Mouse (Mus musculus) ES-Bruce4 (cell line): ENCODE measurements around the gene Adamtsl4. TPM values are rescaled to one million over a fixed set of nuclear protein-coding genes. Genes with fewer than 3 reads are reported as not detected.

Experiments used
- H3K27ac ChIP-seq: 2 replicates; pipeline ENCODE4 v1.5.1; 2012; ENCODE audit warnings: low read length, inconsistent platforms; ENCODE audit not compliant: insufficient read depth
- H3K27me3 ChIP-seq: 2 replicates; pipeline ENCODE4 v1.6.1; 2012; ENCODE audit warnings: mild to moderate bottlenecking, low read length, inconsistent platforms; ENCODE audit not compliant: control insufficient read depth, poor library complexity, insufficient read depth, severe bottlenecking
- H3K36me3 ChIP-seq: 2 replicates; pipeline ENCODE4 v1.6.1; 2012; ENCODE audit warnings: inconsistent platforms, mild to moderate bottlenecking, low read length, moderate library complexity; ENCODE audit not compliant: control insufficient read depth, poor library complexity, insufficient read depth, severe bottlenecking
- H3K4me1 ChIP-seq: one replicate; pipeline ENCODE4 v1.8.1; 2011; ENCODE audit warnings: low read length; ENCODE audit not compliant: control insufficient read depth, insufficient read depth
- H3K4me3 ChIP-seq: 2 replicates; pipeline ENCODE4 v1.5.1; 2011; ENCODE audit warnings: low read depth, mild to moderate bottlenecking, low read length
- H3K9ac ChIP-seq: 2 replicates; pipeline ENCODE4 v1.6.1; 2012; ENCODE audit warnings: low read depth, mild to moderate bottlenecking, inconsistent platforms; ENCODE audit not compliant: poor library complexity, severe bottlenecking
- H3K9me3 ChIP-seq: replicated peaks from 2 replicates; pipeline ENCODE4 v1.6.1; 2012; ENCODE audit warnings: mild to moderate bottlenecking, low read length, inconsistent platforms; ENCODE audit not compliant: control insufficient read depth, poor library complexity, insufficient read depth, severe bottlenecking
- CTCF ChIP-seq: IDR thresholded peaks from one replicate; pipeline ENCODE4 v1.8.1; 2011; ENCODE audit warnings: low read depth, low read length
- EP300 ChIP-seq: IDR thresholded peaks from 2 replicates; pipeline ENCODE4 v1.6.1; 2011; ENCODE audit warnings: low read depth, low read length; ENCODE audit not compliant: insufficient read depth
- POLR2A ChIP-seq: IDR thresholded peaks from one replicate; pipeline ENCODE4 v1.8.1; 2011; ENCODE audit warnings: low read length; ENCODE audit not compliant: insufficient read depth
- polyA plus RNA-seq: library from polyadenylated mRNA; stranded (reverse); fragments of >200 nt; gene quantifications from 2 replicates; pipeline ENCODE4 v1.2.4, GENCODE M21; 2011; ENCODE audit warnings: low read depth; ENCODE audit not compliant: missing spikeins, insufficient read depth, insufficient read length

Adamtsl4 gene
- polyA plus RNA-seq, 1 experiment, result 10.1 TPM

- H3K27me3 ChIP-seq, result no peaks in the 10 kb centered on the region
- H3K36me3 ChIP-seq, result no peaks in the 10 kb centered on the region
- TF ChIP-seq EP300, result peak; percentile 100
- no peak for TF ChIP-seq POLR2A
- H3K4me3 ChIP-seq, result no peak overlapping the region
- peak overlapping the region; percentile 35 for H3K9ac ChIP-seq
- peak overlapping the region; percentile 99 for H3K27ac ChIP-seq
- no peaks in the 10 kb centered on the region for H3K9me3 ChIP-seq
- peaks cover 10% of the 10 kb centered on the region for H3K4me1 ChIP-seq
Observed at GRCm38 (mm10) chr3:95652871-95653270, 34.8 kb downstream of the Adamtsl4 start.

GRCm38 (mm10) chr3:95652204-95652811 lies 35.4 kb downstream of the Adamtsl4 start:
- H3K9ac ChIP-seq, result peak overlapping the region; percentile 35
- H3K9me3 ChIP-seq, result no peaks in the 10 kb centered on the region
- peak overlapping the region; percentile 99 for H3K27ac ChIP-seq
- peaks cover 10% of the 10 kb centered on the region for H3K4me1 ChIP-seq
- H3K36me3 ChIP-seq, result no peaks in the 10 kb centered on the region
- peak overlapping the region; percentile 9 for H3K4me3 ChIP-seq
- H3K27me3 ChIP-seq, result no peaks in the 10 kb centered on the region
- TF ChIP-seq CTCF (no peak), EP300 (peak; percentile 60), POLR2A (no peak)

DNA sequence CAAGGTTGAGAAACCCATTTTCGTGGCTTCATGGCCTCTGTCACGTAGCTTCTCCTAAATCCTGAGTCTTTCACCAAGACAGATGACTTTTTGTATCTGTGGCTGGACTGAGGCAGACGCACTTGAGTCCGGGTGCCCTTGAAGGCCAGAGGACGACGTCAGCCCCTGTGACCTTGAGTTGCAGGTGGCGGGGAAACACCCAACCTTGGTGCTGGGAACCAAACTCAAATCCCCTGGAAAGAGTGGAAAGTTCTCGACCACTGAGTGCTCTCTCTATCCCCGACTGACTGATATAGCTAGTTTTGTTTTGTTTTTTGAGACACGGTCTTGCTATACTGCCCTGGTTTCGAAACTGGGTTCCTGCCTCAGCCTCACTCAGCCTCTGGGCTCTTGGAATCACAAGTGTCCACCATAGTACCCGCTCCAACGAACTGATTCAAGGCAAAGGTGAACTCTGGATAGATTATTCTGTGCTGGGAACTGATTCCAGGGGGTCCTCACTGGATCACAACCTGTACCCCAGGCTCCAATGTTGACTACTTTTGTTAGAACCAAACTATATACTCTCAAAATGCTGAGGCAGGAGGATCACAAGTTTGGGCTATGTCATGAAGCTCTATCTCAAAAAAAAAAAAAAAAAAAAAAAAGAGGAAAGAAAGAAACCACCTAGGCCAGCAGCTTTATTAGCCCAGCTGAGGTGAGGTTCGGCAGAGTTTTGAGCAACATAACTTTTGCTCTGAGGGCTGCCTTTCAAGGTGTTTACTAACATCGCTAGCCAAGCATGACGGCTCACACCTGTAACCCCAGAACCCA lies 36.1 kb downstream of the Adamtsl4 start:
- Histone ChIP-seq H3K36me3 (no peaks in the 10 kb centered on the region), H3K4me3 (peak overlapping the region; percentile 9), H3K27me3 (no peaks in the 10 kb centered on the region), H3K4me1 (peaks cover 10% of the 10 kb centered on the region), H3K27ac (peak overlapping the region; percentile 99), H3K9me3 (no peaks in the 10 kb centered on the region), H3K9ac (peak overlapping the region; percentile 35)
- TF ChIP-seq EP300, result peak; percentile 100
- TF ChIP-seq POLR2A, result no peak

DNA sequence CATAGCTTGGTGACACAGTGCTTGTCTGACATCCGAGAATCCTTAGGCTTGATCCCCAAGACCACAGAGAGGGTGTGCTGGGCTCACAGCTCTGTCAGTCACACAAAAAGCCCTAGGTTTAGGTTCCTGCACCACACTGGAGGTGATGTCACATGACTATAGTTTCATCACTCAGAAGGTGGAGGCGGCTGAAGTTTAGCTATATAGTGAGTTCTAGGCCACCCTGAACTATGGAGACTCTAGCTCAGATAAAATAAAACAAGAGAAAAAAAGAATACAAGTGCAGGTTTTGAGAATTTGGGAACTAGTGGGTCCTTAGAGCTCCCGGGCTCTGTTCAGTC lies 36.7 kb downstream of the Adamtsl4 start:
- H3K36me3 ChIP-seq, result no peaks in the 10 kb centered on the region
- peaks cover 10% of the 10 kb centered on the region for H3K4me1 ChIP-seq
- peak overlapping the region; percentile 35 for H3K9ac ChIP-seq
- peak overlapping the region; percentile 9 for H3K4me3 ChIP-seq
- peak overlapping the region; percentile 99 for H3K27ac ChIP-seq
- no peaks in the 10 kb centered on the region for H3K27me3 ChIP-seq
- no peaks in the 10 kb centered on the region for H3K9me3 ChIP-seq
- TF ChIP-seq POLR2A (no peak), EP300 (no peak), CTCF (no peak)

DNA sequence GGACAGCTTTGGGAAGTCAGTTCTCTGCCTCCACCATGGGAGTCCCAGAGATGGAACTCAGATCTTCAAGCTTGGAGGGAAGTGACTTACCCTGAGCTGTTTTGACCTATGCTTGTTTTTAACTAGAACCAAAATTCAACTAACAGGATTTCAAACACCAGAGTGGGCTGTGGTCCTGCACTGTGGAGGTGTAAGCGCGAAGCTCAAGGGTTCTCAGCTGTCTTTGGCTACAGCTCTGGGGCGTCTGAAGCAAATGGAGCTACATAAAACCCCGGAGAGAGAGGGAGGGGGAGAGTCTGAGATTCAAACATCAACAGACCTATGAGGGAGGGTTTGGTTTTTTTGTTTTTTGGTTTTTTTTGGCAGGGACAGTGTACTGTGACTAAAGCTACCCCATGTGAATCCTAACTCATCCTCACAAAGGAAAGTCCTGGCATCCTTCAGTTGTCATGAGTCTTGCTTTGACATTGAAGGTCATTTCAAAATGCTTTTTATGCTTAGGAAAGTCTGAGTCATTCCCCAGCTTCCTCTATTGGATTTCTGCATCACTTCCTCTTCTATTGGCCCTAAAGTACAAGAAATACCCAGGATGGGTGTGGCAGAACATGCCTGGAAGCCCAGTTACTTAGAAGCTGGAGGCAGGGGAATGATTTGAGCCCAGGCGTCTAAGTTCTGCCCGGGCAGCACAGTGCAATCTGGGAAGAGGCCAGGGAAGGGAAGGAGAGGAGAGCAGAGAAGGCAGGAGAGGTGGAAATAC lies 37.3 kb downstream of the Adamtsl4 start:
- H3K27me3 ChIP-seq, result no peaks in the 10 kb centered on the region
- no peaks in the 10 kb centered on the region for H3K9me3 ChIP-seq
- no peaks in the 10 kb centered on the region for H3K36me3 ChIP-seq
- peaks cover 13% of the 10 kb centered on the region for H3K4me1 ChIP-seq
- H3K27ac ChIP-seq, result peak overlapping the region; percentile 99
- peak overlapping the region; percentile 35 for H3K9ac ChIP-seq
- H3K4me3 ChIP-seq, result peak overlapping the region; percentile 9
- TF ChIP-seq CTCF, result no peak
- peak; percentile 67; the same call in 1 of the 2 replicates for TF ChIP-seq EP300
